Mouse (Mus musculus): ENCODE results near the gene Pla2g4d. TPM values are rescaled to one million over a fixed set of nuclear protein-coding genes. Genes with fewer than 3 reads are reported as not detected.
"Not testable (repeated sequence)": the region's sequence is repeated elsewhere in the genome, so short reads cannot be mapped to it uniquely, and the experiment has no call there.

Gene Pla2g4d
- polyA plus RNA-seq, 1 experiment: not detected

GRCm38 (mm10) chr2:120244679-120245420 is 44.1 kb downstream of the Pla2g4d start, which contains the start of gene Pla2g4e:
Gene Pla2g4e, minus strand, starts transcription at chr2:120245335.
- no peak within 1 kb of the TSS for H3ac ChIP-seq (ENCODE audit: control insufficient read depth, insufficient read length)
- H3K4me2 ChIP-seq (ENCODE audit: low read depth): no peak within 1 kb of the TSS
- TF ChIP-seq MYOG (IDR thresholded peaks at IDR 0.05; ENCODE audit: control insufficient read depth in 1 of 3, insufficient read depth in 1 of 3, insufficient read length in 2 of 3, low read depth in 2 of 3): no peak
- TF ChIP-seq REST (IDR thresholded peaks at IDR 0.05; ENCODE audit: insufficient read depth, insufficient read length): no peak
- TF ChIP-seq TCF12 (IDR thresholded peaks at IDR 0.05; ENCODE audit: insufficient read depth, poor library complexity, severe bottlenecking): no peak
- no peak for TF ChIP-seq USF1 (IDR thresholded peaks at IDR 0.05; ENCODE audit: low read depth)
- TF ChIP-seq MYOD1 (IDR thresholded peaks at IDR 0.05; ENCODE audit: control insufficient read depth in 1 of 3, insufficient read length in 2 of 3, low read depth in 2 of 3): no peak
- TF ChIP-seq TCF3 (IDR thresholded peaks at IDR 0.05; ENCODE audit: insufficient read length, low read depth): no peak
- no peak for TF ChIP-seq POLR2AphosphoS2 (IDR thresholded peaks at IDR 0.05; ENCODE audit: insufficient read length, low read depth)
- TF ChIP-seq MAX (IDR thresholded peaks at IDR 0.05; ENCODE audit: low read depth): no peak
- no peak for TF ChIP-seq E2F4 (IDR thresholded peaks at IDR 0.05; ENCODE audit: insufficient read depth)
- no peak for TF ChIP-seq POLR2A (IDR thresholded peaks at IDR 0.05; ENCODE audit: insufficient read length, low read depth)
- H3K27me3 ChIP-seq (ENCODE audit: control insufficient read depth, insufficient read depth, insufficient read length): peaks cover 27% of the 10 kb centered on the region
- H3K36me3 ChIP-seq (ENCODE audit: control insufficient read depth, insufficient read depth): no peaks in the 10 kb centered on the region
- no peak within 1 kb of the TSS for H3K4me3 ChIP-seq
- no peaks in the 10 kb centered on the region for H3K79me2 ChIP-seq (ENCODE audit: control insufficient read depth, insufficient read depth)

GRCm38 (mm10) chr2:120243995-120244394 is 45.0 kb downstream of the Pla2g4d start:
- no peak overlapping the region for H3K4me2 ChIP-seq (ENCODE audit: low read depth)
- H3ac ChIP-seq (ENCODE audit: control insufficient read depth, insufficient read length): no peak overlapping the region
- no peaks in the 10 kb centered on the region for H3K79me2 ChIP-seq (ENCODE audit: control insufficient read depth, insufficient read depth)

GRCm38 (mm10) chr2:120242791-120243467 is 46.1 kb downstream of the Pla2g4d start:
- no peak for TF ChIP-seq USF1 (IDR thresholded peaks at IDR 0.05; ENCODE audit: low read depth)
- TF ChIP-seq MAX (IDR thresholded peaks at IDR 0.05; ENCODE audit: low read depth): no peak
- no peak for TF ChIP-seq POLR2AphosphoS2 (IDR thresholded peaks at IDR 0.05; ENCODE audit: insufficient read length, low read depth)
- no peak for TF ChIP-seq REST (IDR thresholded peaks at IDR 0.05; ENCODE audit: insufficient read depth, insufficient read length)
- TF ChIP-seq MYOG (IDR thresholded peaks at IDR 0.05; ENCODE audit: control insufficient read depth in 1 of 3, insufficient read depth in 1 of 3, insufficient read length in 2 of 3, low read depth in 2 of 3): no peak
- no peak for TF ChIP-seq E2F4 (IDR thresholded peaks at IDR 0.05; ENCODE audit: insufficient read depth)
- TF ChIP-seq CEBPB (IDR thresholded peaks at IDR 0.05; ENCODE audit: insufficient read depth, poor library complexity, severe bottlenecking): no peak
- TF ChIP-seq POLR2A (IDR thresholded peaks at IDR 0.05; ENCODE audit: insufficient read length, low read depth): no peak
- no peak for TF ChIP-seq SRF (IDR thresholded peaks at IDR 0.05; ENCODE audit: control insufficient read depth, insufficient read length, low read depth)
- no peak for TF ChIP-seq TCF3 (IDR thresholded peaks at IDR 0.05; ENCODE audit: insufficient read length, low read depth)
- TF ChIP-seq MYOD1 (IDR thresholded peaks at IDR 0.05; ENCODE audit: control insufficient read depth in 1 of 3, insufficient read length in 2 of 3, low read depth in 2 of 3): no peak
- TF ChIP-seq TCF12 (IDR thresholded peaks at IDR 0.05; ENCODE audit: insufficient read depth, poor library complexity, severe bottlenecking): no peak
- H3K4me2 ChIP-seq (ENCODE audit: low read depth): no peak overlapping the region
- no peaks in the 10 kb centered on the region for H3K36me3 ChIP-seq (ENCODE audit: control insufficient read depth, insufficient read depth)
- H3ac ChIP-seq (ENCODE audit: control insufficient read depth, insufficient read length): no peak overlapping the region
- no peaks in the 10 kb centered on the region for H3K79me2 ChIP-seq (ENCODE audit: control insufficient read depth, insufficient read depth)
- H3K4me3 ChIP-seq: no peak overlapping the region
- H3K27me3 ChIP-seq (ENCODE audit: control insufficient read depth, insufficient read depth, insufficient read length): peaks cover 20% of the 10 kb centered on the region

More at GRCm38 (mm10) chr2:120243995-120244394, 45.0 kb downstream of the Pla2g4d start:
- H3K27me3 ChIP-seq (ENCODE audit: control insufficient read depth, insufficient read depth, insufficient read length): peaks cover 24% of the 10 kb centered on the region
- H3K36me3 ChIP-seq (ENCODE audit: control insufficient read depth, insufficient read depth): no peaks in the 10 kb centered on the region
- no peak overlapping the region for H3K4me3 ChIP-seq
- TF ChIP-seq TCF3 (IDR thresholded peaks at IDR 0.05; ENCODE audit: insufficient read length, low read depth) (no peak), CEBPB (IDR thresholded peaks at IDR 0.05; ENCODE audit: insufficient read depth, poor library complexity, severe bottlenecking) (no peak), USF1 (IDR thresholded peaks at IDR 0.05; ENCODE audit: low read depth) (no peak), POLR2A (IDR thresholded peaks at IDR 0.05; ENCODE audit: insufficient read length, low read depth) (no peak), MAX (IDR thresholded peaks at IDR 0.05; ENCODE audit: low read depth) (no peak), TCF12 (IDR thresholded peaks at IDR 0.05; ENCODE audit: insufficient read depth, poor library complexity, severe bottlenecking) (no peak), POLR2AphosphoS2 (IDR thresholded peaks at IDR 0.05; ENCODE audit: insufficient read length, low read depth) (no peak), E2F4 (IDR thresholded peaks at IDR 0.05; ENCODE audit: insufficient read depth) (no peak), MYOG (IDR thresholded peaks at IDR 0.05; ENCODE audit: control insufficient read depth in 1 of 3, insufficient read depth in 1 of 3, insufficient read length in 2 of 3, low read depth in 2 of 3) (no peak), MYOD1 (IDR thresholded peaks at IDR 0.05; ENCODE audit: control insufficient read depth in 1 of 3, insufficient read length in 2 of 3, low read depth in 2 of 3) (no peak), REST (IDR thresholded peaks at IDR 0.05; ENCODE audit: insufficient read depth, insufficient read length) (no peak), SRF (IDR thresholded peaks at IDR 0.05; ENCODE audit: control insufficient read depth, insufficient read length, low read depth) (no peak)

- H3K27me3 ChIP-seq (ENCODE audit: control insufficient read depth, insufficient read depth, insufficient read length): peaks cover 21% of the 10 kb centered on the region
- H3K4me2 ChIP-seq (ENCODE audit: low read depth); H3K36me3 ChIP-seq (ENCODE audit: control insufficient read depth, insufficient read depth); H3K79me2 ChIP-seq (ENCODE audit: control insufficient read depth, insufficient read depth); H3K4me3 ChIP-seq; H3ac ChIP-seq (ENCODE audit: control insufficient read depth, insufficient read length): not testable (repeated sequence)
Measured at GRCm38 (mm10) chr2:120238733-120239132, 50.3 kb downstream of the Pla2g4d start.

Measured in myocyte (in vitro differentiated cells).